Mouse (Mus musculus): ENCODE measurements around the gene Sorl1. TPM values are rescaled to one million over a fixed set of nuclear protein-coding genes. Genes with fewer than 3 reads are reported as not detected.

Sorl1 gene
- total and polyA plus RNA-seq, 2 experiments from 2014 or later: 5.6 to 17.9 TPM

- no peak for TF ChIP-seq CTCF (IDR thresholded peaks at IDR 0.05; ENCODE audit: low read depth)
- no peak for ATAC-seq
Observed at GRCm38 (mm10) chr9:42141549-42142210, 17.6 kb upstream of the Sorl1 start.

GRCm38 (mm10) chr9:42138248-42138858 is 14.3 kb upstream of the Sorl1 start:
- H3K36me3 ChIP-seq (ENCODE audit: insufficient read depth): no peaks in the 10 kb centered on the region
- no peak overlapping the region for H3K27ac ChIP-seq (ENCODE audit: low read depth, low read length)
- 96% methylated on average over 4 of the region's 4 CpGs for WGBS
- no peak for TF ChIP-seq CTCF (IDR thresholded peaks at IDR 0.05; ENCODE audit: low read depth)
- H3K4me1 ChIP-seq (ENCODE audit: insufficient read depth): no peaks in the 10 kb centered on the region
- H3K27me3 ChIP-seq (ENCODE audit: insufficient read depth, low read length): no peaks in the 10 kb centered on the region
- DNase-seq (no peak), ATAC-seq (no peak)
- no peak overlapping the region for H3K4me2 ChIP-seq (ENCODE audit: low read depth)
- H3K4me3 ChIP-seq (ENCODE audit: low read depth, low read length): no peak overlapping the region
- H3K9ac ChIP-seq: no peak overlapping the region
- no peaks in the 10 kb centered on the region for H3K9me3 ChIP-seq (ENCODE audit: low read length)

More at GRCm38 (mm10) chr9:42141549-42142210, 17.6 kb upstream of the Sorl1 start:
- no peaks in the 10 kb centered on the region for H3K4me1 ChIP-seq (ENCODE audit: insufficient read depth)
- H3K4me3 ChIP-seq (ENCODE audit: low read depth, low read length): no peak overlapping the region
- H3K36me3 ChIP-seq (ENCODE audit: insufficient read depth): no peaks in the 10 kb centered on the region
- no peaks in the 10 kb centered on the region for H3K9me3 ChIP-seq (ENCODE audit: low read length)
- DNase-seq: no peak
- 84% methylated on average over 6 of the region's 6 CpGs for WGBS
- H3K4me2 ChIP-seq (ENCODE audit: low read depth): no peak overlapping the region
- H3K9ac ChIP-seq: no peak overlapping the region
- H3K27ac ChIP-seq (ENCODE audit: low read depth, low read length): no peak overlapping the region
- no peaks in the 10 kb centered on the region for H3K27me3 ChIP-seq (ENCODE audit: insufficient read depth, low read length)

- Histone ChIP-seq H3K9ac (no peak overlapping the region), H3K4me1 (ENCODE audit: insufficient read depth) (no peaks in the 10 kb centered on the region), H3K4me2 (ENCODE audit: low read depth) (no peak overlapping the region), H3K9me3 (ENCODE audit: low read length) (no peaks in the 10 kb centered on the region), H3K27me3 (ENCODE audit: insufficient read depth, low read length) (no peaks in the 10 kb centered on the region), H3K27ac (ENCODE audit: low read depth, low read length) (no peak overlapping the region), H3K4me3 (ENCODE audit: low read depth, low read length) (no peak overlapping the region), H3K36me3 (ENCODE audit: insufficient read depth) (no peaks in the 10 kb centered on the region)
- no peak for ATAC-seq
- DNase-seq: no peak
- WGBS: 78% methylated on average over 5 of the region's 5 CpGs
- TF ChIP-seq CTCF (IDR thresholded peaks at IDR 0.05; ENCODE audit: low read depth): no peak
Observed at GRCm38 (mm10) chr9:42137578-42137977, 13.5 kb upstream of the Sorl1 start.

GRCm38 (mm10) chr9:42130793-42131760 is 7.0 kb upstream of the Sorl1 start:
- Histone ChIP-seq H3K4me3 (ENCODE audit: low read depth, low read length) (no peak overlapping the region), H3K27me3 (ENCODE audit: insufficient read depth, low read length) (no peaks in the 10 kb centered on the region), H3K4me2 (ENCODE audit: low read depth) (no peak overlapping the region), H3K9ac (no peak overlapping the region), H3K9me3 (ENCODE audit: low read length) (no peaks in the 10 kb centered on the region), H3K4me1 (ENCODE audit: insufficient read depth) (peaks cover 18% of the 10 kb centered on the region; the same call in 1 of the 2 replicates), H3K36me3 (ENCODE audit: insufficient read depth) (no peaks in the 10 kb centered on the region), H3K27ac (ENCODE audit: low read depth, low read length) (peak overlapping the region; percentile 29; the same call in 1 of the 2 replicates)
- 33% methylated on average over 13 of the region's 13 CpGs for WGBS
- TF ChIP-seq CTCF (IDR thresholded peaks at IDR 0.05; ENCODE audit: low read depth): no peak
- DNase-seq (peak; percentile 65), ATAC-seq (peak; percentile 76)

GRCm38 (mm10) chr9:42127983-42128382 is 3.9 kb upstream of the Sorl1 start:
- TF ChIP-seq CTCF (IDR thresholded peaks at IDR 0.05; ENCODE audit: low read depth): no peak
- no peak for DNase-seq
- no peaks in the 10 kb centered on the region for H3K9me3 ChIP-seq (ENCODE audit: low read length)
- H3K27me3 ChIP-seq (ENCODE audit: insufficient read depth, low read length): no peaks in the 10 kb centered on the region
- 85% methylated on average over 5 of the region's 5 CpGs for WGBS
- no peak for ATAC-seq
- H3K36me3 ChIP-seq (ENCODE audit: insufficient read depth): no peaks in the 10 kb centered on the region
- H3K9ac ChIP-seq: no peak overlapping the region
- peaks cover 22% of the 10 kb centered on the region; the same call in 1 of the 2 replicates for H3K4me1 ChIP-seq (ENCODE audit: insufficient read depth)
- no peak overlapping the region for H3K4me2 ChIP-seq (ENCODE audit: low read depth)
- H3K27ac ChIP-seq (ENCODE audit: low read depth, low read length): no peak overlapping the region
- no peak overlapping the region for H3K4me3 ChIP-seq (ENCODE audit: low read depth, low read length)

- 57% methylated on average over 9 of the region's 9 CpGs for WGBS
- Histone ChIP-seq H3K4me1 (ENCODE audit: insufficient read depth) (peaks cover 22% of the 10 kb centered on the region; the same call in 1 of the 2 replicates), H3K4me2 (ENCODE audit: low read depth) (no peak overlapping the region), H3K27me3 (ENCODE audit: insufficient read depth, low read length) (no peaks in the 10 kb centered on the region), H3K4me3 (ENCODE audit: low read depth, low read length) (no peak overlapping the region), H3K27ac (ENCODE audit: low read depth, low read length) (no peak overlapping the region), H3K9me3 (ENCODE audit: low read length) (no peaks in the 10 kb centered on the region), H3K9ac (no peak overlapping the region), H3K36me3 (ENCODE audit: insufficient read depth) (no peaks in the 10 kb centered on the region)
- ATAC-seq (no peak), DNase-seq (no peak)
- TF ChIP-seq CTCF (IDR thresholded peaks at IDR 0.05; ENCODE audit: low read depth): no peak
Observed at GRCm38 (mm10) chr9:42125262-42125982, 1.3 kb upstream of the Sorl1 start.
